Mouse (Mus musculus) left cerebral cortex, adult 9 months (tissue): ENCODE results near the gene 1700029I15Rik.

ENCODE experiments used
- DNase-seq, 2 experiments: peaks; one replicate each; pipeline ENCODE4 v3.0.0; 2022; ENCODE audit warnings: low spot score in 2 of 2

The 1700029I15Rik gene

DNA sequence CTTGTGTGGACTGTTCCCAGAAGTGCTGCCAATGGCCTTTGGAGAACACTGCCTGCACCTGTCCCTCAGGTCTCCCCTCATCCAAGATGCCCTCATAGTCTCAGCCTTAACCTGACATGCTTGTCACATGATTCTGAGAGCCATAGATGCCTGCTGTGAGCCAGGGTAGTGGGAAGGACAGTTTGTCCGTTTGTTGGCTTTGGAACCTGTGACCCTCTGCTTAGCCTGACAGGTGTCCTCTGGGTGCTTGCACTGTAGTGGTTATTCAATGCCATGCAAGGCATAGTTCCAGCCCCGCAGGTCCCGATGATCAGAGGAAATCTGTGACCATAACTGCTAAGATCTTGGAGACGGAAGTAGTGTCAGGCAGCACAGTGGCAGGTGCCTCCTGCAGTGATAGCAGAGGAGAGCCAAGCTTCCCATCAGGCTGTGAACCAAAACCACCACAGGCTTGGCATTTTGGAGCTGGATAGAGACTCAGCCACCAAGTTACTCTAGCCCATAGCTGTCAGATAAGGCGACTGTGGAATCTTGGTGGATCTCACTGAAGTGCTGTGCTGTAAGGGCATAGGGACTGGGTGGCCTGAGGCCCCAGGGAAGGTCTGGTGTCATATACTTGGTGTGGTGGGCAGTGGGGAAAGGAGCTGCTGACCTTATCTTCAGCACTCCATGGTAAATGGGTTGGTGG lies at the start of gene 1700029I15Rik:
Gene 1700029I15Rik, plus strand, starts transcription at position 638 of the 688 bp plus-strand sequence.
- no peak for DNase-seq

- no peak for DNase-seq
Observed at GRCm38 (mm10) chr2:92342418-92342817, 39.9 kb upstream of the 1700029I15Rik start.

DNA sequence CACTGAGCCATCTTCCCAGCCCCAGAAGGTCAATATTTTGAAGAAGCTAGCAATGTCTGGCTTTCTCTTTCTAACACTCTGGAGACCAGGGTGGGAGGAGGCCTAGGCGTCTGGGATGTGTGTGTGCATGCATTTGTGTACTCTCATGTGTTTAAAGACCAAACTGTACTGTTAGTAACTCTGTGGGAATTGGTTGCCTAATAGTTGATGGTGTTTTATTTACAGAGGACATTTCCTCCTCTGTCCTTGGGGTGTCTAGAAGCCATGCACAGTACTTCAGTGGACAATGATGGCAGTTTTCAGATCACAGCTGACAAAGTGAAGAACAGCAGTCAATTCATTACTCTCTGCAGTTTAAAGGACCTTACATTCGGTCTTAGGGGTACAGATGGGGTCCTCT lies 35.1 kb upstream of the 1700029I15Rik start:
- DNase-seq: no peak

DNA sequence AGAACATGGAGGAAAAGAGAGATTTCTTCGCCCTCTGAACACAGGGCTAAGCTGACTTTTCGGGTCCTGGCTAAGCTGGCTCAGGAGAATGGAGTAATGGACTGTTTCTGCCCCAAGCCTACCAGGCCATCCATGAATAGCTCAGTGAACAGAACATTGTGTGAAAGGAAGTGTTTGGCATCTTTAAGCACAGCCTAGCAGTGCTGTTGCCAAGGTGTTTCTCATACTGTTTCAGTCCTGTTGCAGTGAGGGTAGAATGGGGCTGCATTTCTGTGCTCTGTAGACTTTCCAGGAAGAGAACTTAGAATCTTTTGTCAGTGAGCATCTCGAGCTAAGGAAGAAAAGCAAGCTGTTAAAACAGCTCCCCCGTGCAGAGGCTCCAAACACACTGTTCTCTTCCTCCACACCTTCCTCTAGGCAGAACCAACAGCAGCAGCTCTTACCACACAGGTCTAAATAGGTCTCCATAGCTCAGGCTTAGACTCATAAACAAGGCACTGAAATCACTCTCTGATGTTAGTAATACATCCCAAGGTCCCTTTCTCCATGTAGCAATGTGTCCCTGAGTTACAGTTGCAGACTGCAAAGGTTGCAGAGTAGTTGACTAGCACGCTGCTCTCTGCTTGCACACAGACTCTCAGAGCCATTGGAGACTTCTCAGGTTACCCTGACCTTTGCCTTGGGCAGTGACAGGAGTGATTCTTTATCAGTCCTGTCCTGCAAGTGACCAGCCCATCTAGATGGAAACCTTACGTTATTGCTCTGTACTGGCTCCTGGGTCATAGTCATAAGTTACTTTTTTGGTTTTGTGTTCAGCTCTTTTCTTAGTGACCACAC lies 32.5 kb upstream of the 1700029I15Rik start:
- no peak for DNase-seq

- no peak for DNase-seq
Observed at GRCm38 (mm10) chr2:92350686-92351085, 31.7 kb upstream of the 1700029I15Rik start.

GRCm38 (mm10) chr2:92353402-92353801 lies 28.9 kb upstream of the 1700029I15Rik start:
- no peak for DNase-seq

DNA sequence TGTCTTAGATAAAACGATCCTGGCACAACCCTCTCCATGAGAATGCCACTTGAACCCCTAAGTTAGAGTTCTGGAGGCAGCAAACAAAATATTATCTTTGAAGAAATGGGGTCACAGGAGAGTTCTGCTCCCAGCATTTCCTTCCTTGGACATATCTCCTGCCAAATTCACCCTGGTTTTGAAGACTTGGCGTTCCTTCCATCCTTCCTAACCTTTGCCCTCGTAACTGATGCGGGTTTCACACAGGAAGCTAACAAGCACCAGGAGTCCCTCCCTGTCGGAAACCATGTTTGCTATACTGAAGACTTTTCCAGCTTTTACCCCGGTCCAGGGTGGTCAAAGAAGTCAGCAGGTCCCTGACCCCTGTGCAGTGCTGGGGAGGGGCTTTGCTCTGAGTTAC lies 28.1 kb upstream of the 1700029I15Rik start:
- no peak for DNase-seq

DNA sequence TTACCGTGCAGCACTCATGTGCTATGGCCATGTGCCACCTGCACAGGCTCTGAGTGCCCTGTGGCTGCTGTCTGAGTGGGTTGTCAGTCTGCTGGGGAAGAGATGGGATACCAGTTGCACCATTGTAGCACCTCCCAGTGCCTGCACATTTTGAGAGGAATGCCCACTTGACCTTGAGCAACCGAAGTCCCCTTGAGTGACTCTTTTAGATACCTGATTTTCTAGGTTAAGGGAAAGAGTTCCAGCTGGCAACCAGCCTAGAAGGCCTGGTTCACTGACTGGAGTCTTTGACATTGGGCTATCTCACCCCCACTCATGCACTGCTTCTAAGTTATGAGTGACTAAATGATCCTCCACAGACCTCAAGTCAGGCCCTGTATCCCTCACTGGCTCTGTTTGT lies 23.0 kb upstream of the 1700029I15Rik start:
- no peak for DNase-seq

- no peak for DNase-seq
Observed at GRCm38 (mm10) chr2:92360186-92360823, 22.0 kb upstream of the 1700029I15Rik start.

DNA sequence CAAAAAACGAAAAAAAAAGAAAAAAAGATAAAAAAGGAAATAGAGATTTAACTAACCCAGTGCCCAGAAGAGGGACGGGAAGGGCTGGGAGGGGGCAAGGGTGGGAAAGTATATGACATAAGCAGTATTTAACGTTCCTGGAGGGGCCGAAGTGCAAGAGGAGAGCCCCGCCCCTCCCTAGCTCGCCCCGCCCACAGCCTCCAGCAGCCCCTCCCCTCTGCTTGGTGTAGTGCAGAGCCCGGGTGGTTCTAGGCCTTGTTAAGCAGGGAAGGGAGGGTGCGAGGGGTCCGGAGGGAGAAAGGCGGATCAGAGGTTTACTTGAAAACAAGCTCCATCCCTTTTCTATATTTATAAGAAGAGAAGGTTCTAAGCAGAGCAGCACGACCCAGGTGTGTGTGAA lies 21.4 kb upstream of the 1700029I15Rik start:
- no peak for DNase-seq

- no peak for DNase-seq
Observed at GRCm38 (mm10) chr2:92361795-92362194, 20.5 kb upstream of the 1700029I15Rik start.

DNA sequence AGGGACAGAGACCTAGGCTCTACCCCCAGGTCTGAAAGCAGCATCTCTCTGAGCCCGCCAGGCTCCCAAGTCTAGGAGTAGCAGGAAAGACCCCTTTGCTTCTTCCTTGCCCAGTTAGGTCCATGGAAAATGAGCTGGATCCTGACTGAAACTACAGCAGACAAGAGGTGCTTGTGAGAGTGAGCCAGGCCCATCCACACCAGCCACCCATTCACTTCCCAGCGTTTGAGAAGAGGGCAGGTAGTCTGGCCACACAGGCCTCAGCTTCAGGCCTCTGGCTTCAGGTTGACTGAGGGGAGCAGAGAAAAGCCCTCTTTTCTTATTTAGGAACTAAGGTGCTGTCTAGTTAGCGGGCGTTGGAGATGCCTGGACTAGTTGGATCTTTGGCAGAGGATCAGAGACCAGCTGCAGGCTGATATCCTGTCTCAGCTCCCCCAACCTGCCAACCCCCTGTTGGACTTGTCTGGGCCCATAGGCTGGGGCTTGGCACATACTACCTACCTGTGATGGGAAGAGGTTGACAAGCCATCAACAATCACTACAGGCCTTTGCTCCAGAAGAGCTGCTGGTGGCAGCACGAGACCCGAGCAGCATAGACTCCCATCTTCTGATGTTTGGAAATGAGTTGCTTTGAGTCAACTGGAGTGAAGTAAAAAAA lies 19.6 kb upstream of the 1700029I15Rik start:
- DNase-seq: no peak

- DNase-seq: no peak
Observed at GRCm38 (mm10) chr2:92364086-92364485, 18.3 kb upstream of the 1700029I15Rik start.

DNA sequence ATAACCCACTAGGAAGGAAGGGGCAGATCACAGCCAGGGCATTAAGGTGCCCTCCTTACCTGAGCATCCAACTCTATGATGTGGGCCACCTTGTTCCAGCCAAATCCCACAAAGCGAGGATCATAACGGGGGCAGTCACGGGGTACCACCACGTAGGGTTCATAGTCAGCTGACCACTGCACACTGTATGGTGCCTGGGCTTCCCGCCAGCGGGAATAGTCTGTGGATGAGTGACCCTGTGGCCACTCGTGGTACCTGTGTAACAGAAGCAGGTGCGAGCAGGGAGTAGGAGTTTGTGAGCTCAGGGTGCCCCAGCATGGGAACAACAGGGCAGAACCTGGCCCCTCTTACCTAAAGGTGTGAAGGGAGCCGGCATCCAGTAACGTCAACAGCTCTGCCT lies 16.8 kb upstream of the 1700029I15Rik start:
- DNase-seq: no peak

- DNase-seq: no peak
Observed at GRCm38 (mm10) chr2:92367383-92368029, 14.8 kb upstream of the 1700029I15Rik start.

- DNase-seq: no peak
Observed at GRCm38 (mm10) chr2:92370375-92370774, 12.0 kb upstream of the 1700029I15Rik start.

DNA sequence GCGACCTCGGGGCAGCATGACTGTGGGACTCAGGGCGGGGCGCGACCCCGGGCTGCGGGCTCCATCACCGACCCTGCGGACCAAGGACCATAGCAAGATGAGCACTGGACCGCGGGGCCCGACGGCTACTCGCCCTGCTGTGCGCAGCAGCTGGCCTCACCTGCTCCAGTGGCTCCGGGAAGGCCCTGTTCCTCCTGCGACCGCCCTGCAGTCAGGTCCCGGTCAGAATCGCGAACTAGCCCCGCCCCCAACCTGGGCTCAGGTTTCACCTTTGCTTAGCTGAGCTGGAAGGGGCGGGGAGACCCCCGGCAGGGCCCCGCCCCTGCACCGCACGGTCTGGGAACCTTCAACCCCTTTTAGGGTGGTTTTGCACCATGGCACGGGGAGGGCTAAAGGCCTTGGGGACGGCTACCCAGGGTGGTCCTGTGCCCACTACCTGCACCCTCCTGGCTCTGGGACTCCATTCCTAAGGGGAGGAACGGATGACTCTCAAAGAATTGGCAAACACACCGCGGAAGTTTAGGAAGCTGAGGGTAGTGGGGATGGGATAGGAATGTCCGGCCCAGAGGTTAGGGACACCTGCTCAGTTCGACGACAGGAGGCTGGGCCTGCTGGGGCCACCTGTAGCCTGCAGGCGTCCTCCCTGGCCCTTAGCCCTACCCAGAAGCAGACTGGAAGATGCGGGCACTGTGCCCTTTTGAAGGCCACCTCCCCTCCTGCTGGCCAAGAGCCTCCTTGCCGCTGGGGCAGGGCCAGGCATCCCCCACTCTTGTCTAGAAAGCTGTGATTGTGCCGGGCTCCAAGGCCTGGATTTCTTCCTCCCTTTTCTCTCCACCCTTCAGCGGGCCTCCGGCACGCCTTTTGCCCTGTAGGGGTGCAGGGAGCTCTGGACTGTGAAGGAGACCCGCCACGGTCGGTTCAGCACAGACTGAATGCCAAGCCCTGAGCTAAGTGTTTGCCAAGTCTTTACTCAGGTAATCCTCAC lies 11.2 kb upstream of the 1700029I15Rik start:
- DNase-seq: no peak

- DNase-seq: no peak
Observed at GRCm38 (mm10) chr2:92371971-92372690, 10.2 kb upstream of the 1700029I15Rik start.

- no peak for DNase-seq
Observed at GRCm38 (mm10) chr2:92372767-92373436, 9.4 kb upstream of the 1700029I15Rik start.
